Mouse (Mus musculus): Measurements from ENCODE around the gene Olfr557.

Olfr557 gene

GRCm38 (mm10) chr7:102695358-102696125, at the start of gene Olfr557:
TSS of gene Olfr557 (plus strand) at chr7:102695910.
- DNase-seq = peak in 1 of 2 experiments; percentile 11

DNA sequence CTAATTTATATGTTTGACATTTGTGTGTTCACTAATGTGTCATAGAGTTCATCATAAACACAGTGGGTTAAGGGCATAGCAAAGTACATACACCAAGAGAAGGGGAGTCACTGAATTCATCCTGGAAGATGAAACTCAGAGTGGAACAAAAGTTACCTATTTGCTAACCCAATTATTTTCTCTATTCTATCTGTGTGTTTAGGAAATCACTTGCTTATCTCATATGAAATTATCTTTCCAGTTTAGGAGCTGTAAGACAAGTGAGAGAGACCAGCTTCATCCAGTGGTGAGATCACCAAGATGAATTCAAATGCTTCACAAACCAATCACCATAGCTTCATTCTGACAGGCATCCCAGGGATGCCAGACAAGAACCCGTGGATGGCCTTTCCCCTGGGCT, 37.2 kb upstream of the Olfr557 start, which contains the start of gene Olfr555:
Olfr555 (plus strand) TSS at position 301 of the 400 bp plus-strand sequence.
- DNase-seq = no peak

DNA sequence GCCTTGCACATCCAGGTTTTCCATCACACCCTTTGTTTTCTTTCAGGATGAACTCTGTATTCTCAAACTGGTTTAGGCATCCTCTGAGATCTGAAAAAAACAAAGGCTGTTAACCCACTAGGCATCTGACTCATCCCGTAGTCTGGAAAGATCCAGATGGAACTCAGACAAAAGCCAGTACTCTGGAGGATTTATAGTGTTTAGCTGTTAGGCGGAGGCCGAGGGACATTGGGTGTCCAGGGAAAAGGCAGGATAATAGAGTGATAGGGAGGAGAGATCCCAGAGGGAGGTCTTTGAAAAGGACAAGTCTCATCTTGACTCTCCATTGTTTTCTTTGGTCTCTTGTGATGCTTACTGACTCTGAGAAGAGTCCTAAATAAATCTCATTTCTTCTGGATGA, 31.1 kb upstream of the Olfr557 start, which contains the start of gene Olfr556:
Olfr556 (plus strand) TSS at position 301 of the 400 bp plus-strand sequence.
- DNase-seq = no peak

- DNase-seq = no peak
These were observed 30.3 kb upstream of the Olfr557 start for GRCm38 (mm10) chr7:102665378-102665777.

DNA sequence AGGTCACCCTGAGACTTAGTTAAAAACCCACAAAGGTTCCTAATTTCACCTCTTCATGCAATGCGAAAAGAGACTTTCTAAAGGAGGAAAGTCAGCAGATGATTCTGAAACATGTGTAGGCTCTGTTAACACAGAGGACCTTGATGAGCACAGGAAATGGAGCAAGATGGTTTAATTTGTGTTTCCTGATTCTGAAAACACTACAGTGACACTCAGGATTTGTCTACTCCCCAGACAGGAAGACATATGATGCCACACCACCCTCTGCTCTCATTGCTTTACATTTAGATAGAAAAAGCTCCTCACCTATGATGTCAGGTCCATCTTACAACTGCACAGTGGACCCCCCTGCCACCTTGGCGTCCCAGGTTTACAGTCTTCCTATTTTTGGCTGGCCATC, 19.5 kb upstream of the Olfr557 start:
- no peak for DNase-seq

- DNase-seq = no peak
These were observed 13.8 kb upstream of the Olfr557 start for GRCm38 (mm10) chr7:102681916-102682315.

GRCm38 (mm10) chr7:102686944-102687501, 8.7 kb upstream of the Olfr557 start, which contains the start of gene Trim68:
TSS of gene Trim68 (minus strand) at chr7:102687327.
- peak; percentile 83 to 86 for DNase-seq

GRCm38 (mm10) chr7:102698461-102698860, 2.8 kb downstream of the Olfr557 start:
- DNase-seq = no peak

GRCm38 (mm10) chr7:102701915-102702314, 6.2 kb downstream of the Olfr557 start, which contains the start of gene Olfr558:
TSS of gene Olfr558 (plus strand) at chr7:102702215.
- DNase-seq = no peak

- no peak for DNase-seq
These were observed 23.3 kb downstream of the Olfr557 start, which contains the start of gene Olfr33 for GRCm38 (mm10) chr7:102718970-102719369. TSS of gene Olfr33 (minus strand) at chr7:102719070.

- DNase-seq = no peak
These were observed 31.7 kb downstream of the Olfr557 start, which contains the start of gene Olfr559 for GRCm38 (mm10) chr7:102727391-102727790. TSS of gene Olfr559 (minus strand) at chr7:102727491.

DNA sequence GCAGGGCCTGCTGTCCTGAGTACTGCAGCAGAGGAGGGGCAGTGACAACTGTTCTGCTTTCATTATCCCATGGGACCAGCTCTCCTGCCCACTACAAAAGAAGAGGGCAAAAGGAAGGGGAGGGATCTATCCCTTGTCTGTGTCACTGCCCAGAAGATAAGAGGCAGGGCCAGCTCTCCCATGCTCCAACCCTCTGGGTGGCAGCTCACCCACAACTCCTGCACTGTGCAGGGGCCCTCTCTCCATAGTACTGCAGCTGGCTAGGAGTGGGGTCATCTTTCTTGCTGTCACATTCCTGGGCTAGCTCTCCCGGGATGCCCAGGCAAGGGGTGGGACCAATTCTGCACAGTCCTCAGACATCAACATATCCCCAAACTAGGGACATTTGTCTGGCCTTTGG, 38.1 kb downstream of the Olfr557 start:
- DNase-seq = no peak

DNA sequence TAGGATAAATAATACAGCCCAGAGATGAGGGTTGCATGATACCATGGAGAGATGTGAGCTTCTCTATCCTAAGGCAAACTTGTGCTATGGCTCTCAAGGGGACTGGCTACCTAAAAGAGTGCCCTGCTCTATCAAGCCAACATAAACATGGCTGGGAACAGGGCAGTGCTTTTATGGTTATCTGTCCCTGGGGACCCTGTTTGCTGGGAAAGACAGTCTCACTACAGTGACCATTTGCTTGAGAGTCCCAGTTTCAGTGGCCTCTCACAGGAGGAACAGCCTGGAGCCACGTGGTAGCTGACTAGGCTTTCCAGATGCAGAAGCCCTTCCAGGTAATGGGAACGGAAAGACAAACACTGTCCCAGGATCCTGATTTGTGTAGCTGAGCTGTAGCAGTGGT, 42.0 kb downstream of the Olfr557 start:
- DNase-seq = no peak

All from kidney, adult 8-10 months (tissue).